Mouse (Mus musculus): ENCODE measurements around the gene Lpar1. TPM values are rescaled to one million over a fixed set of nuclear protein-coding genes. Genes with fewer than 3 reads are reported as not detected.

Gene Lpar1
- total and polyA plus RNA-seq, 3 experiments: not detected

DNA sequence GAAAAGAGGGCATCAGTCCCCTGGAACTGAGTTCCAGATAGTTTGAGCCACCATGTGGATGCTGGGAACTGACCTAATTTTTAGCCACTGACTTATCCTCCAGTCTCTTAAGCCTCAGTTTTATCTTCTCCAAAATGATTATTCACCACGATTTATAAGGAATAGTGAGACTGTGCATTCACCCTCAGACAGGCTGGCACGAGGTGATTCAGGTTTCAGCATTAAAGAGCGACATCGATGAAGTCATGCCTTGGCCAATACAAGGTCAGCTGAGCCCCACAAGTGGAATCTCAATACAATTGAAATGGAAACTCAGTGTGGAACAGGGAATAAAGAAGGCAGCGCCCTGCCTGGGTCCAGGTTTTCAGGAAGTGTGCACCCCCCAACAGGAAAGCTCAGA is 88.1 kb downstream of the Lpar1 start:
- Histone ChIP-seq H3K27ac (ENCODE audit: control insufficient read depth, low read depth, low read length) (no peak overlapping the region), H3K27me3 (ENCODE audit: control insufficient read depth in 1 of 2, insufficient read depth in 2 of 2, low read length in 2 of 2) (no peaks in the 10 kb centered on the region), H3K4me3 (ENCODE audit: control insufficient read depth in 1 of 2, insufficient read depth in 1 of 2, low read depth in 2 of 2, low read length in 2 of 2) (no peak overlapping the region), H3K4me1 (ENCODE audit: control insufficient read depth in 1 of 2, insufficient read depth in 2 of 2, low read length in 2 of 2) (no peaks in the 10 kb centered on the region), H3K9me3 (replicated peaks; ENCODE audit: insufficient read depth, low read length) (no peaks in the 10 kb centered on the region), H3K36me3 (ENCODE audit: control insufficient read depth in 1 of 2, insufficient read depth in 2 of 2, low read length in 2 of 2) (no peaks in the 10 kb centered on the region), H3K79me2 (ENCODE audit: control insufficient read depth, insufficient read depth, low read length, poor library complexity) (no peaks in the 10 kb centered on the region), H3K9ac (ENCODE audit: control insufficient read depth, low read depth, low read length, poor library complexity, severe bottlenecking) (no peak overlapping the region)
- no peak for TF ChIP-seq TCF12 (IDR thresholded peaks at IDR 0.05; ENCODE audit: low read depth, low read length)
- TF ChIP-seq UBTF (IDR thresholded peaks at IDR 0.05; ENCODE audit: borderline replicate concordance, insufficient read depth, low read depth, low read length): no peak
- TF ChIP-seq ELF1 (IDR thresholded peaks at IDR 0.05; ENCODE audit: low read depth, low read length): no peak
- TF ChIP-seq POLR2AphosphoS2 (IDR thresholded peaks at IDR 0.05; ENCODE audit: low read length): no peak
- TF ChIP-seq SIN3A (IDR thresholded peaks at IDR 0.05; ENCODE audit: low read length): no peak
- no peak for TF ChIP-seq CHD1 (IDR thresholded peaks at IDR 0.05; ENCODE audit: low read depth, low read length)
- TF ChIP-seq MEF2A (IDR thresholded peaks at IDR 0.05; ENCODE audit: extremely low read depth, insufficient replicate concordance, low read depth, low read length, poor library complexity, severe bottlenecking): no peak
- TF ChIP-seq JUND (IDR thresholded peaks at IDR 0.05; ENCODE audit: low read depth, low read length): no peak
- TF ChIP-seq SMC3 (IDR thresholded peaks at IDR 0.05; ENCODE audit: low read depth, low read length): no peak
- TF ChIP-seq CTCF (IDR thresholded peaks at IDR 0.05 in 2 of 3, conservative IDR thresholded peaks at IDR 0.05 in 1 of 3; ENCODE audit: control insufficient read depth in 1 of 3, insufficient read depth in 1 of 3, low read depth in 2 of 3, low read length in 3 of 3, poor library complexity in 1 of 3, severe bottlenecking in 1 of 3): no peak
- TF ChIP-seq RAD21 (IDR thresholded peaks at IDR 0.05; ENCODE audit: low read depth, low read length): no peak
- no peak for TF ChIP-seq GABPA (IDR thresholded peaks at IDR 0.05; ENCODE audit: low read depth, low read length)
- no peak for DNase-seq (ENCODE audit: low read depth, low spot score)

DNA sequence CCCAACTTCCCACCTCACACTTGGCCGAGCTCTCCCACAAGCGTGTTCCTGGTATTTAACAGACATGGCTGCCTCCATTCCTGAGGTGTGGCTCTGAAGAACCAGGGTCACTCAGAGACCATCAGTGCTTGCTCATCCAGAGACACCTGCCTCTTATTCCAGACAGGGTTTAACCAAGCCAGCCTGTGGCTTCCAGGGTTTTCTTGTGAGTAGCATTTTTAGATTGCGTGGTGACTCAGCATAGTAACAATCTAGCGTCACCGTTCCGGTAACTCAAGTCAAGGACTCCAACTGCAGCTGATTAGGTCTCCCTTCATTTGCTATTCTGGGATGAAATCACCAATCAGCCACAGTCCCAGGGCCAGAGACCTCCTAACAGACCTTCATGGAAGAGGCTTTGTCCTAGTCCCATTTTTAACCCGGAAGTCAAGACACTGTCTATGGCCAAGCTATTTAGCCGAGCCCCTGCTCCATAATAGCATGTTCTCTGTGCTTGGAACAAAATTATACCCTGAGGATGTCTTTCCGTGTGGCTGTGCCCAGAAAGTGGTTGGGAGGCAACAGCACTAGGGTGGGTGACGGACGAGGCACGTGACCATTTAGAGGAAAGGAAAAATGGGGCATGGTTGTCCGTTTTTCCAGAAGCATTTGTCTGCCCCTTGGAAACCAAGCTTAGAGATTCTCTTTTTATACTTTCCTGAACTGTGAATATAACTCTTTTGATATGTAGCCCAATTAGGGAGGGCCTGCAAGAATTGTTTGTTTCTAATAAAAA is 89.1 kb downstream of the Lpar1 start:
- Histone ChIP-seq H3K4me1 (ENCODE audit: control insufficient read depth in 1 of 2, insufficient read depth in 2 of 2, low read length in 2 of 2) (no peaks in the 10 kb centered on the region), H3K27me3 (ENCODE audit: control insufficient read depth in 1 of 2, insufficient read depth in 2 of 2, low read length in 2 of 2) (no peaks in the 10 kb centered on the region), H3K27ac (ENCODE audit: control insufficient read depth, low read depth, low read length) (no peak overlapping the region), H3K4me3 (ENCODE audit: control insufficient read depth in 1 of 2, insufficient read depth in 1 of 2, low read depth in 2 of 2, low read length in 2 of 2) (no peak overlapping the region), H3K9ac (ENCODE audit: control insufficient read depth, low read depth, low read length, poor library complexity, severe bottlenecking) (no peak overlapping the region), H3K79me2 (ENCODE audit: control insufficient read depth, insufficient read depth, low read length, poor library complexity) (no peaks in the 10 kb centered on the region), H3K9me3 (replicated peaks; ENCODE audit: insufficient read depth, low read length) (no peaks in the 10 kb centered on the region), H3K36me3 (ENCODE audit: control insufficient read depth in 1 of 2, insufficient read depth in 2 of 2, low read length in 2 of 2) (no peaks in the 10 kb centered on the region)
- no peak for DNase-seq (ENCODE audit: low read depth, low spot score)
- TF ChIP-seq EP300 (IDR thresholded peaks at IDR 0.05; ENCODE audit: low read depth in 1 of 2, low read length in 2 of 2): no peak
- TF ChIP-seq MAFK (IDR thresholded peaks at IDR 0.05; ENCODE audit: borderline replicate concordance, low read depth, low read length): no peak
- TF ChIP-seq TBP (IDR thresholded peaks at IDR 0.05; ENCODE audit: low read depth, low read length): no peak
- no peak for TF ChIP-seq CTCF (IDR thresholded peaks at IDR 0.05 in 2 of 3, conservative IDR thresholded peaks at IDR 0.05 in 1 of 3; ENCODE audit: control insufficient read depth in 1 of 3, insufficient read depth in 1 of 3, low read depth in 2 of 3, low read length in 3 of 3, poor library complexity in 1 of 3, severe bottlenecking in 1 of 3)
- no peak for TF ChIP-seq USF2 (IDR thresholded peaks at IDR 0.05; ENCODE audit: borderline replicate concordance in 1 of 2, insufficient read depth in 1 of 2, low read depth in 1 of 2, low read length in 2 of 2)
- TF ChIP-seq NELFE (IDR thresholded peaks at IDR 0.05; ENCODE audit: low read depth, low read length): no peak
- no peak for TF ChIP-seq SMC3 (IDR thresholded peaks at IDR 0.05; ENCODE audit: low read depth, low read length)
- no peak for TF ChIP-seq ETS1 (IDR thresholded peaks at IDR 0.05; ENCODE audit: low read depth, low read length)
- no peak for TF ChIP-seq RAD21 (IDR thresholded peaks at IDR 0.05; ENCODE audit: low read depth, low read length)
- no peak for TF ChIP-seq JUND (IDR thresholded peaks at IDR 0.05; ENCODE audit: low read depth, low read length)
- TF ChIP-seq ZNF384 (IDR thresholded peaks at IDR 0.05; ENCODE audit: low read depth, low read length): no peak
- TF ChIP-seq ZKSCAN1 (IDR thresholded peaks at IDR 0.05; ENCODE audit: low read depth, low read length): no peak
- no peak for TF ChIP-seq GABPA (IDR thresholded peaks at IDR 0.05; ENCODE audit: low read depth, low read length)
- TF ChIP-seq E2F4 (IDR thresholded peaks at IDR 0.05; ENCODE audit: borderline replicate concordance, low read depth, low read length): no peak
- no peak for TF ChIP-seq NRF1 (IDR thresholded peaks at IDR 0.05; ENCODE audit: insufficient read depth, low read depth, low read length, poor library complexity, severe bottlenecking)
